Mouse (Mus musculus): ENCODE data around the gene Pum3. TPM values are rescaled to one million over a fixed set of nuclear protein-coding genes. Genes with fewer than 3 reads are reported as not detected.

The Pum3 gene
- polyA plus RNA-seq (2015; fragmentation: Nextera tagmentation; extraction: Ambion mirVana): 59.2 and 78.6 TPM in 2 replicates

- H3K9ac ChIP-seq: peak within 1 kb of the TSS; percentile 81
- H3K4me3 ChIP-seq (replicated peaks): peak within 1 kb of the TSS; percentile 94
- no peaks in the 10 kb centered on the region for H3K9me3 ChIP-seq (replicated peaks)
- H3K27me3 ChIP-seq: no peaks in the 10 kb centered on the region; the same call in 1 of the 2 replicates
- ATAC-seq (ENCODE audit: low read depth) (peak; percentile 97), DNase-seq (peak; percentile 94)
- peaks cover 32% of the 10 kb centered on the region for H3K4me1 ChIP-seq (replicated peaks)
- peak within 1 kb of the TSS; percentile 85 for H3K4me2 ChIP-seq
- WGBS (ENCODE audit: insufficient replicate concordance): under 1% methylated on average over 40 of the region's 40 CpGs
- peak within 1 kb of the TSS; percentile 79 for H3K27ac ChIP-seq
- peaks cover 13% of the 10 kb centered on the region for H3K36me3 ChIP-seq
These were observed at the start of gene Pum3 for GRCm38 (mm10) chr19:27429745-27430251. Gene Pum3, minus strand, starts transcription at chr19:27429825.

DNA sequence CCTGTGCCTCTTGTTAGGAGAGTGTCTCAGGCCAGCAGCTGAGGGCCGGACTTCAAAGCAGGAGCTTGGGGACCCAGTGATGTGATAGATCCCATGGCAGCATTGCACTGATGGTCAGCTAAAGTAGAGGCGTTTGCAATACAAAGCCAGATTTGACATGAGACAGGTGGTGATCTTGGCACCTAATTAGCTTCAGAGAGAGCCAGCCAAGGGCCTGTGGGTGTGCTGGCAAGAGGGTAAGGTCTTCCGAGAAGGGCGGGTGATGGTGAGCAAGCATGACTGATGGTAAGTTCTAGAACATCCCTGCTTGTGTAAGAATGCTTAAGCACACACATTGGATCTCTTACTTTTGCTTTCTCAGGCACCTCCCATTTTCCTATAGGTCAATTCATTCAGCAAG lies 37.1 kb upstream of the Pum3 start:
- no peaks in the 10 kb centered on the region for H3K4me1 ChIP-seq (replicated peaks)
- no peak overlapping the region for H3K9ac ChIP-seq
- WGBS (ENCODE audit: insufficient replicate concordance): 63% methylated on average over 4 of the region's 4 CpGs
- no peak overlapping the region for H3K4me2 ChIP-seq
- ATAC-seq (ENCODE audit: low read depth): no peak
- H3K27ac ChIP-seq: no peak overlapping the region
- no peak overlapping the region for H3K4me3 ChIP-seq (replicated peaks)
- H3K9me3 ChIP-seq (replicated peaks): no peaks in the 10 kb centered on the region
- no peak for DNase-seq
- no peaks in the 10 kb centered on the region for H3K36me3 ChIP-seq
- no peaks in the 10 kb centered on the region for H3K27me3 ChIP-seq

GRCm38 (mm10) chr19:27462656-27463055 lies 33.0 kb upstream of the Pum3 start:
- DNase-seq: no peak
- H3K36me3 ChIP-seq: no peaks in the 10 kb centered on the region
- WGBS (ENCODE audit: insufficient replicate concordance): 47% methylated on average over 4 of the region's 4 CpGs
- H3K9me3 ChIP-seq (replicated peaks): no peaks in the 10 kb centered on the region
- no peak overlapping the region for H3K4me3 ChIP-seq (replicated peaks)
- no peak overlapping the region for H3K4me2 ChIP-seq
- ATAC-seq (ENCODE audit: low read depth): no peak
- no peaks in the 10 kb centered on the region for H3K27me3 ChIP-seq
- no peaks in the 10 kb centered on the region for H3K4me1 ChIP-seq (replicated peaks)
- H3K27ac ChIP-seq: no peak overlapping the region
- H3K9ac ChIP-seq: no peak overlapping the region

- H3K4me2 ChIP-seq: no peak overlapping the region
- DNase-seq (no peak), ATAC-seq (ENCODE audit: low read depth) (no peak)
- H3K4me3 ChIP-seq (replicated peaks): no peak overlapping the region
- WGBS (ENCODE audit: insufficient replicate concordance): 36% methylated on average over 4 of the region's 4 CpGs
- no peaks in the 10 kb centered on the region for H3K27me3 ChIP-seq
- H3K4me1 ChIP-seq (replicated peaks): no peaks in the 10 kb centered on the region
- H3K9ac ChIP-seq: no peak overlapping the region
- H3K27ac ChIP-seq: no peak overlapping the region
- H3K36me3 ChIP-seq: no peaks in the 10 kb centered on the region
- no peaks in the 10 kb centered on the region for H3K9me3 ChIP-seq (replicated peaks)
These were observed 20.8 kb upstream of the Pum3 start for GRCm38 (mm10) chr19:27450458-27450857.

DNA sequence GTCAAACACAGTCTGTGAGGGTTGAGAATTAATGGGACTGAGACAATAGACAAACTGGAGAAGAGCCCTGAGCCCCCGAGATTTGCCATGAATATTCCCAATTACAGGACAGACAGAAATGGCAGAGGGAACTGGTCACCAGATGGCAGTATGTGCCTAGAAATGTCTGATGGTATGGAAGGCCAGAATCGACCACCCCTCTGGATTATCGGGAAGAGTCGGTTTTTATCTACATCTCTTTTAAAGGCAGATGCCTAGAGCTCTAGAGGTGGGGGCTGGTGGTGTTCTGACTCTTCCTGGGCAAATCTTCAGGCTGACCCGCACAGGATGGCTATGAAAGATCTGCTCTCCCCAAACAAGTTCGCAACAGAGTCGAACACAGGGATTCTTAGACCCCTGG lies 17.9 kb upstream of the Pum3 start:
- WGBS (ENCODE audit: insufficient replicate concordance): 23% methylated on average over 7 of the region's 7 CpGs
- H3K27me3 ChIP-seq: no peaks in the 10 kb centered on the region; the same call in 1 of the 2 replicates
- no peak for DNase-seq
- no peak overlapping the region for H3K4me3 ChIP-seq (replicated peaks)
- no peaks in the 10 kb centered on the region for H3K4me1 ChIP-seq (replicated peaks)
- H3K4me2 ChIP-seq: no peak overlapping the region
- ATAC-seq (ENCODE audit: low read depth): no peak
- no peak overlapping the region for H3K27ac ChIP-seq
- no peaks in the 10 kb centered on the region for H3K36me3 ChIP-seq
- no peak overlapping the region for H3K9ac ChIP-seq
- H3K9me3 ChIP-seq (replicated peaks): no peaks in the 10 kb centered on the region

- Histone ChIP-seq H3K9ac (no peak overlapping the region), H3K4me3 (replicated peaks) (no peak overlapping the region), H3K4me1 (replicated peaks) (no peaks in the 10 kb centered on the region), H3K36me3 (no peaks in the 10 kb centered on the region), H3K27ac (no peak overlapping the region), H3K9me3 (replicated peaks) (no peaks in the 10 kb centered on the region), H3K27me3 (no peaks in the 10 kb centered on the region; the same call in 1 of the 2 replicates), H3K4me2 (no peak overlapping the region)
- DNase-seq: no peak
- ATAC-seq (ENCODE audit: low read depth): no peak
- 72% methylated on average over 5 of the region's 5 CpGs for WGBS (ENCODE audit: insufficient replicate concordance)
These were observed 11.5 kb upstream of the Pum3 start for GRCm38 (mm10) chr19:27441106-27441505.

DNA sequence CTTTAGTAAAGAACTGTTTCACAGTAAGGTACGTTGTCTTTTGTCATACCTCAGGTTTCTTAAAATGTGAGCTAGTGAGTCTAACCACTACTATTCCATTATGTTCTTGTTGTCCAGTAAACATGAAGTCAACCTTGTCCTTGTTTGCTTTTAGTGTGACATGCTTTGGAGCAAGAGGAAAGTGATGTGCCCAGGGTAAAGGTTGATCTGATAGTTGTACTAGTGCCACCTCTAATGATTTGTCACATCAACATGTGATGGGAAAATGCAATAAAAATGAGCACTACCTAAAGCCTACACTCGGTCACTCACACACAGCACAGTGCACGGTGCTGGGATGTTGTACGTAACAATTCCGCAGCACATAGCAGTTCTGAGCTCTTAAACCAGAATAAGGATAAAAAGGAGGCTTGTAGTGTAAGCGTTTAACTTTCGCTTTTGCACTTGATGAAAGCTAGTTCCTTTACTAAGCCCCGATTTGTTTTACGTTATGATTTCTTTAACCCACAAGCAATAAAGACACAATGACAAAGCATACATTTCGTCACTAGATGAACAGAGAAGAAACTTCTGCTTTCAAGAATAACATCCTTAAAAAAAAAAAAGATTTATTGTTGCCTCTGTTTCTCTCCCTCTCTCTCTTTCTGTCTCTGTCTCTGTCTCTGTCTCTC lies 8.5 kb upstream of the Pum3 start:
- WGBS (ENCODE audit: insufficient replicate concordance): 61% methylated on average over 10 of the region's 10 CpGs
- H3K4me2 ChIP-seq: no peak overlapping the region

GRCm38 (mm10) chr19:27430406-27430805 lies 781 bp upstream of the Pum3 start:
- Histone ChIP-seq H3K9me3 (replicated peaks) (no peaks in the 10 kb centered on the region), H3K4me3 (replicated peaks) (peak overlapping the region; percentile 94), H3K27ac (peak overlapping the region; percentile 79), H3K4me2 (peak overlapping the region; percentile 85), H3K9ac (peak overlapping the region; percentile 81), H3K4me1 (replicated peaks) (peaks cover 32% of the 10 kb centered on the region), H3K36me3 (peaks cover 7% of the 10 kb centered on the region), H3K27me3 (no peaks in the 10 kb centered on the region; the same call in 1 of the 2 replicates)
- DNase-seq (peak; percentile 8), ATAC-seq (ENCODE audit: low read depth) (no peak)
- WGBS (ENCODE audit: insufficient replicate concordance): 2% methylated on average over 10 of the region's 10 CpGs

More for the DNA sequence above, 8.5 kb upstream of the Pum3 start:
- DNase-seq (no peak), ATAC-seq (ENCODE audit: low read depth) (no peak)
- Histone ChIP-seq H3K9ac (no peak overlapping the region), H3K27ac (no peak overlapping the region), H3K4me3 (replicated peaks) (no peak overlapping the region), H3K36me3 (no peaks in the 10 kb centered on the region), H3K9me3 (replicated peaks) (no peaks in the 10 kb centered on the region), H3K4me1 (replicated peaks) (no peaks in the 10 kb centered on the region), H3K27me3 (no peaks in the 10 kb centered on the region; the same call in none of the 2 replicates)

DNA sequence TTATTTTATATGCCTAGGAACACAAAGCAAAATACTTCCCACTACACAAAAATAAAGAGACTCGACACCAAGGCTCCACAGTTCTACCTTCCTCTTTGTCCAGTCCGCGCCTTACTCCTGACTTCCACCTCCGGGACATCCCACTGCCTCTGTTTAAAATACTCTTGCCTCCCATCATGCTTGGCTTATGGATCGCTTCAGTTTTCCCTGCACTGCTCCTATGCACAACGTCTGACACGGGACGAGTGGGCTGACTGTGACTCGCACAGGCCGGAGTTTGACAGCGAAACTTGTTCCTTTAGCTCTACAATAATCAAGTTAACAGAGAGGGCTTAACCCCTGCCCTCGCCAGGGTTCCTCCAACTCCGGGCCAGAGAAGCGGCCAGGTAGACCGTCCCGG lies 344 bp downstream of the Pum3 start:
- ATAC-seq (ENCODE audit: low read depth) (no peak), DNase-seq (no peak)
- Histone ChIP-seq H3K4me2 (peak overlapping the region; percentile 85), H3K4me1 (replicated peaks) (peaks cover 32% of the 10 kb centered on the region), H3K36me3 (peaks cover 19% of the 10 kb centered on the region), H3K9ac (peak overlapping the region; percentile 75), H3K27ac (peak overlapping the region; percentile 43), H3K9me3 (replicated peaks) (no peaks in the 10 kb centered on the region), H3K4me3 (replicated peaks) (peak overlapping the region; percentile 94), H3K27me3 (no peaks in the 10 kb centered on the region)
- 0% methylated on average over 16 of the region's 16 CpGs for WGBS (ENCODE audit: insufficient replicate concordance)

DNA sequence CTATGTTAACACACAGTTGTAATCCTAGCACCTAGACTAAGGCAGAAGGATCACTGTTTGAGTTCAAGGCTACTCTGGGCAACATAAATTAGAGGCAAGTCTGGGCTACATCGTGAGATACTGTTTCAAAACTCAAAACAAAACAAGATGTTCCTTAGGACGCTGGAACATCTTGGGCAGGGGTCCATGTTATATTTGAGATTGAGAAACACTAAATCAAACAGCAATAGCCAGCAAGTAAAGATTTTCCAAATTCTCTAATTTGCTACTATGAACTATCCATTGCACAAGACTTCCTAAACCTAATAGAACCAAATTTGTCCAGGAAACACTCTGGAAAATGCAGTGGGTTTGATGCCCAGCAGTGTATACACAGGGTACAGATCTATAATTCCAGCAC lies 1.8 kb downstream of the Pum3 start:
- ATAC-seq (ENCODE audit: low read depth): no peak
- no peak overlapping the region for H3K27ac ChIP-seq
- no peak overlapping the region; the same call in 1 of the 2 replicates for H3K9ac ChIP-seq
- peak overlapping the region; percentile 85 for H3K4me2 ChIP-seq
- no peaks in the 10 kb centered on the region for H3K27me3 ChIP-seq
- no peaks in the 10 kb centered on the region for H3K9me3 ChIP-seq (replicated peaks)
- peak overlapping the region; percentile 94 for H3K4me3 ChIP-seq (replicated peaks)
- 61% methylated on average over 2 of the region's 2 CpGs for WGBS (ENCODE audit: insufficient replicate concordance)
- no peak for DNase-seq
- peaks cover 31% of the 10 kb centered on the region for H3K36me3 ChIP-seq
- H3K4me1 ChIP-seq (replicated peaks): peaks cover 32% of the 10 kb centered on the region

DNA sequence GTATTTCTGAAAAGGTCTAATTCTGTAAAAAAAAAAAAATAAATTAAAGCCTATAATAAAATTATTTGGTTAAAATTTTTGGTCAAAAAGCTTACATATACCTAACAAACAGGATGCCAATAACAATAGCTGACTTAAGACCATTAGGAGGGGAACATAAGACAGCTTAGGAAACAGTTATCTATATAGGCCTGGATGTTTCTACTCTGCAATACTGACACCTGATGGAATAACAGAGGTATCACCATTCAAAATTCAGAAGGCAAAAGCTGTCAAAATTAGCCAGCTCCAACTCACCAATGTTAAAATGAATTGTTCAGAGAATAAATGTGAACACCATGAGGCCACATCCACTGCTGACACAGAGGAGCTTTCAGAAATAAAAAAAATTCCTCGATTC lies 3.2 kb downstream of the Pum3 start:
- H3K36me3 ChIP-seq: peaks cover 45% of the 10 kb centered on the region
- DNase-seq (no peak), ATAC-seq (ENCODE audit: low read depth) (no peak)
- H3K4me2 ChIP-seq: no peak overlapping the region
- no peak overlapping the region for H3K9ac ChIP-seq
- H3K9me3 ChIP-seq (replicated peaks): no peaks in the 10 kb centered on the region
- H3K4me1 ChIP-seq (replicated peaks): peaks cover 32% of the 10 kb centered on the region
- no peak overlapping the region for H3K4me3 ChIP-seq (replicated peaks)
- H3K27me3 ChIP-seq: no peaks in the 10 kb centered on the region
- no peak overlapping the region for H3K27ac ChIP-seq
- WGBS (ENCODE audit: insufficient replicate concordance): 60% methylated on average over 1 of the region's 1 CpGs

DNA sequence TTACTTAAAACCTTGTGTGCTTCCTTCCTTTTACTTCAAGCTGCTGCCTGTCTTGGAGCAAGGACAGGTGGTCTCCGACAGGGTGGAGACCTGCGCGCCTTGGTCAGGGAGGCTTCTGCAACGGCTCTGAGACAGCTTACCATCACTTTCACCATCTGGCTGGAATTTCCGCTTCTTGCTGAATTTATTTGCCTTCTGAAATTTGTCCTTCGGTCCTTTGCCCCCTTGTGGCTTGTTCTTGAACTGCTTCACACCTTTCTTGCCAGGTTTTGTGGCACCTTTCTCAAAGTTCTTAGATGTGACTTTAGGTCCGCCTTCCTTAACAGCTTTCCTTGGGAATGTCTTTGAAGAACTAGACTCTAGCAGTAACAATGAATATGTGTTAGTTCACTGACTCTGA lies 4.0 kb downstream of the Pum3 start:
- Histone ChIP-seq H3K4me1 (replicated peaks) (peaks cover 24% of the 10 kb centered on the region), H3K27ac (no peak overlapping the region), H3K4me2 (no peak overlapping the region), H3K36me3 (peaks cover 52% of the 10 kb centered on the region), H3K27me3 (no peaks in the 10 kb centered on the region), H3K9ac (no peak overlapping the region), H3K4me3 (replicated peaks) (no peak overlapping the region), H3K9me3 (replicated peaks) (no peaks in the 10 kb centered on the region)
- no peak for DNase-seq
- ATAC-seq (ENCODE audit: low read depth): no peak
- WGBS (ENCODE audit: insufficient replicate concordance): 74% methylated on average over 7 of the region's 7 CpGs
